Mouse (Mus musculus) liver, embryonic 18 days (tissue): ENCODE measurements around the gene Mcrip2. TPM values are rescaled to one million over a fixed set of nuclear protein-coding genes. Genes with fewer than 3 reads are reported as not detected.

ENCODE experiments used
- polyA plus RNA-seq: library from polyadenylated mRNA; depleted of rRNA; stranded (reverse); fragments of >200 nt; gene quantifications from 2 replicates; pipeline ENCODE4 v1.2.3, GENCODE M21; 2012; rRNA removed

The Mcrip2 gene
- polyA plus RNA-seq: 34.5 and 45.2 TPM in 2 replicates

DNA sequence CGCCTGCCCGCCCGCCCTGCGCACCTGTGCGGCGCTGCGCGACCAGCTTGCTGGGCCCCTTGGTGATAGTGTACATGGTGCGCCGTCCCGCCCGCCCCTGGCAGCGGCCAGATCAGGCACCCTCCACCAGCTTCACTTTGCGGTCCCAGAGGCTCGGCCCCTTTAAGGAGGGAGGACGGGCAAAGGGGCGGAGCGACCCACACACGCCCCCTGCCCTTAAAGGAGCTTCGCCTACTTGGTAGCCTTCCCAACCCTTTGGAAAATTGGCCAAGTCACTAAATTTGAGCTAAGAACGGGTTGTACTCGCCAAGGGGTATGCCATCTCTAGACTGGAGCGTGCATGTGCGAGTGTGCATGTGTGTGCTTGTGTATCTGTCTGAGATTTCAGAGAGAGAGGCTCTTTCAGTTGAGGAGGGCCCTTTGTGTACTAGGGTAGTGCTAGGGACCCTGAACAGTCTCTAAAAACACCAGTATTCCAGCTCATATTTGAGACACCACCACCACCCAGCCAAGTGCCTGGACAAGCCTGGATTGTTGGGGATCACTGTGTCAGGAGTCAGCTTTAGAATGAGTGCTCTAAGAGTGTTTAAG lies at the start of gene Mcrip2:
TSS of gene Mcrip2 (minus strand) at position 164 of the 591 bp plus-strand sequence.

DNA sequence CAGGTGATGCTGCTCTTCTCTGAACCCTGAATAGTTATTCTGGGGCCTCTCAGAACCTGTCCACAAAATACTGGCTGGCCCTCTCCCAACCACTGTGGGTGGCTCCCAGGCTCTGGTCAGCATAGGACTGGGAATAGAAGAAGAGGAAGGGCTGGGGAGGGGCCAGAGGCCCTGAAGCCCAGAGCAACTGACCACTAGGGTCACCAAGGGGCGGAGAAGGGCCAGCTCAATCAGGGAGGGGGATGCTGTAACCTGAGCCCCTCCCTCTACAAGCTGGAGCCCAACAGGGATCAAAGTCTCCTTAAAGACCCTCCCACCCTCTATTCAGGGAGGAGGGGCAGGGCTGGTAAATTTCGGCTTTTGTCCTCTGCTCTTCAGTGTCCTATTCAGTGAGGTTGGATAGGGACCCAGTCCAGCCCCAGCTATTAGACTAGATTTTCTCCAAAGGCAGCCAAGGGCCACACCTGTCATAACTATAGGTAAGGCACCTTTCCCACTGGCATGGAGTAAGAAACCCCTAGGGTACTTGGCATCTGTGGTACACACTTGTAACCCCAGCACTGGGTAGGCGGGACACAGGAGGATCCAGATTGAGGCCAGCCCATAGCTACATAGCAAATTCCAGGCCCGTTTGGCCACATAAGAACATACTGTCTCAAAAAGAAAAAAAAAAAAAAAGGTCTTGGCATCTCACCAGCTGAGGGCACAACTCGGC lies 11.8 kb upstream of the Mcrip2 start, which contains the start of gene Wfikkn1:
TSS of gene Wfikkn1 (minus strand) at position 663 of the 715 bp plus-strand sequence.

DNA sequence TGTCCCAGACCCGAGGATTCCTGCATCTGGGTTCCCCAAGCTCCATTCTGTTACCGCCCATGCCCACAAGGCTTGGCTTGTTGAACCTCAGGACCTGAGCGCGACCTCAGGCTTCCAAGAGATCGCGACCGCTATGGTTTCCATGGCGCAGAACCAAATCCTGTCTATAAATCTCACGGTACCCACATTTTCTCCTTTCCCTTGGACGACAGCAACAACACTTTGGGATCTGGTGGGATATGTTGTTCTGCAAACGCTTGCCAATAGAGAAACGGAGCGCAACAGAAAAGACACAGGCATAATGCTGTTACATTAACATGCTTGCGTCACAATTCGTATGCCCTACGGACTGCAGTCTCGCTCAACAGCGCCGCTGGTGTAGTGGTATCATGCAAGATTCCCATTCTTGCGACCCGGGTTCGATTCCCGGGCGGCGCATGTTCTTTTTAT lies 6.2 kb upstream of the Mcrip2 start, which contains the start of gene Mettl26:
TSS of gene Mettl26 (plus strand) at position 354 of the 450 bp plus-strand sequence.

DNA sequence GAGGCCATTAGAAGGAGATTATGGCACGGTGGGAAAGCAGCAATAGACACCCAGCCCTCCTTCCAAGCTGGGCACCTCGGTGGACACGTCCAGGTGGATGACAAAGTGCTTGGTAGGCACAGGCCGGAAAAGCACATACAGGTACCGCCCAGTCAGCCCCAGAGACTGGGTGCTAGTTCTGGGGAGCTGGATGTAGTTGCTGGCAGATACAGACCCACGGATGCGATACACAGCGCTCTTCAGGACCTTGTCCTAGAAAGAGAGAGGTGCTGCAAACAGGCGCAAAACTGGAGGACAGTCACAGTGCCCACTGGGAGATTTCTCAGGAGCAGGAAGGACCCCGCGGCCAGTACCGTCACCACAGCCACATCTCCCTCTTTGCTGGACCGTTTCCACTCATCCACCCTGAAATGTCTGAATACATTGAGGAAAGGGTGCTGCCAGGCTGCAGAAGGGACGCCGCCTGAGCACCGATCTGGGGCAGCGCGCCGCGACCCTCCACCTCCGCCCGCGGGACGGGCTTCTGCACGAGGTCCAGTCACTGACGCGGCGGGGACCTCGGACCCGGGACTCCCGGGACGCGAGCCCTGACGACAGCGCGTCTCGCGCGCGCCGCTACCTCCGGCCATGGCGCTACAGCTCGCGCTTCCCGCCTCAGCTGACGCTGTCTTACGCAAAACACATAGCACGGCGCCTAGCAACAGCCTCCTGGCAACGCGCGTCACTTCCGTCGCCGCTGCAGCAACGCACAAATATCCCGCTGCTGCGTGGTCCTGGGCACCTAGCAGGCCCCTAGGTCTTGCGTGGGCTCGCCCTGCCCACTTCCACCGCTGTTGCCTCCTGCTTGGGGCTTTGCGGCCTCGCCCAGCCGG lies 7.5 kb downstream of the Mcrip2 start, which contains the start of gene Wdr90:
TSS of gene Wdr90 (minus strand) at position 670 of the 872 bp plus-strand sequence.

DNA sequence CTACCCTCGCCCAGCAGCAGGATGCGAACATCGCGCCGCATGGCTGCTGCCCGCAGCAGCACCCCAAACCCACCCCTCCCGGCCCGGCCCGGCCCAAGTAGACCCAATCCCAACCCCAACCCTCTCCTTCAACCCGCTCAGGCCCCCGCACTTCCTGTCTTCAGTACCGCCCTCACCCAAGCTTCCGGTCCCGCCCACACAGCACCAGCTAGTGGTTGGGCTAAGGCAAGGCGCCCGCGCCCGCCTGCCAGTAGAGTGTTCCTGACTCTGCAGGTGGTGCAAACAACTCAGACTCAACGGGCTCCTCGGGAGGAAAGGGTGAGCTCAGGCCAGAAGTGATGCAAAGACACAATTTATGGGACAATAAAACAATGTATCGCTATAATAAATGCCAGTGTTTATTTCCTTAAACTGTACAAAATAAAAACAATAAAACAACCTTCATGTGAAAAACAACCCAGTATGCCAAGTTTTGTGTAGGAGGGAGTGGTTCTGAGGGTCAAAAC lies 24.1 kb downstream of the Mcrip2 start, which contains the start of gene Rhot2:
TSS of gene Rhot2 (minus strand) at position 456 of the 506 bp plus-strand sequence.

DNA sequence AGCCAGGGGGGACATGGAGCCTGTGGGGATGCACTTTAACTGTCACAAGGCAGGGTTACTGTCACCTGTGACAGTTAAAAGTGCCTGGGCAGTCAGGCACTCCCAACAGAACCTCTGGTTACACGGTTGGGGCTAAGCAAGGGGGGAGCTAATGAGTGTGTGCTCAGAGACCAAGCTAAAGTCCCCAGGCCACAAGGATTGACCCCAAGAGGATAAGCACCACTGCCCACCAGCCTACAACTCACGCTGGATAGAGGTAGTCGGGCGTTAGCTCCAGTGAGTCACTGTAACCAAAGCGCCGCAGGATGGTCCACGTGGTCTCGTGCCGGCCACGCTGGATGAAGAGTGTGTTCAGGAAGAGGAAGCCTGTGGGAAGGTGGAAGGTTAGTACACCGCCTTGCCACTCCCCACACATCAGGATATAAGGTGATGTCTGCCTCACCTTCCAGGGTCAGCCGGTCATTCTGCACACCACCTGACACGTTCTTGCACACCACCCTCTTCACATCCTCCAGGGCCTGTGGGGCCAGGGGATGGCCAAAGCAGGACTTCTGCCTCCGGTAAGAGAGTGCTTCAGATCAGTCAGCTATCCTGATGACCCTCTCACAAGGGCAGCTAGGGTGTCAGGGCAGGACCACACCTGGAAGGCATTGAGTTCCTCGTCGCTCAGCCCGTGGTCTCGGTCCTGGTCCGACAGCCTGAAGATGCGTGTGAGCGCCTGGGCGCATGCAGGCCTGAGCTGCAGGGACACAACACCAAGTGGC lies 27.3 kb downstream of the Mcrip2 start, which contains the start of gene Gm20683:
TSS of gene Gm20683 (minus strand) at position 647 of the 764 bp plus-strand sequence.

DNA sequence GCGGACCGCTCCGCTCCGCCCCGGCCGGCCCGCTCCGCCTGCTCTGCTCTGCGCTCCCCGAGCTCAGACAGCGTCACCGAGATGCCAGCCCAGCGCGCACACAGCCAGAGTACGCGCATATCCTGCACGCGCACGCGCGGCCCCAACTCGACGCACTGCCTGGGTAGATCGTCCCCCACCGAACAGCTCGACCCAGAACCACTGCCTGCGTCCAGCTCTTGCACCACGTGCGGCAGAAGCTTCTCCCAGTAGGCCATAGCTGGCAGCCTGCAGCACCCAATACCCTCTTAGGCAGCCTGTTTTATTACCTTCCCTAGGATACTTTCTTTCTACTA lies 31.5 kb downstream of the Mcrip2 start, which contains the start of gene Rhbdl1:
TSS of gene Rhbdl1 (minus strand) at position 220 of the 335 bp plus-strand sequence.

DNA sequence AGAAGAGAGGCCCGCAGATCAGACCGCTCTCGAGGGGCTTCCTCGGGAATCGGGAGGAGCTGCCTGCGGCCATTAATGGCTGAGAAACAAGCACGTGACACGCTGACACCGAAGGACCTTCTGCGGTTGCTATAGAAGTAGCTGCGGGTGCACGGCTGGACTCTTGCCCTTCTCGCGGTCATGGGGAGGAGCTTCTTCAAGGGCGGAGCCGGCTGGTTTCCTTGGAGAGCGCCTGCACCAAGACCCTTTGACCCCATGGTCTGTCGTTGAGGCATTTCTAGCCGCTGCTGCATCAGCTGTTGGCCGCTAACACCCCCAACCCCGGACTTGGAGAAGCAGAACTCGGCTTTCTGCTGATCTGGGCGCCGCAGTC lies 35.3 kb downstream of the Mcrip2 start, which contains the start of gene Stub1:
TSS of gene Stub1 (minus strand) at position 114 of the 373 bp plus-strand sequence.

DNA sequence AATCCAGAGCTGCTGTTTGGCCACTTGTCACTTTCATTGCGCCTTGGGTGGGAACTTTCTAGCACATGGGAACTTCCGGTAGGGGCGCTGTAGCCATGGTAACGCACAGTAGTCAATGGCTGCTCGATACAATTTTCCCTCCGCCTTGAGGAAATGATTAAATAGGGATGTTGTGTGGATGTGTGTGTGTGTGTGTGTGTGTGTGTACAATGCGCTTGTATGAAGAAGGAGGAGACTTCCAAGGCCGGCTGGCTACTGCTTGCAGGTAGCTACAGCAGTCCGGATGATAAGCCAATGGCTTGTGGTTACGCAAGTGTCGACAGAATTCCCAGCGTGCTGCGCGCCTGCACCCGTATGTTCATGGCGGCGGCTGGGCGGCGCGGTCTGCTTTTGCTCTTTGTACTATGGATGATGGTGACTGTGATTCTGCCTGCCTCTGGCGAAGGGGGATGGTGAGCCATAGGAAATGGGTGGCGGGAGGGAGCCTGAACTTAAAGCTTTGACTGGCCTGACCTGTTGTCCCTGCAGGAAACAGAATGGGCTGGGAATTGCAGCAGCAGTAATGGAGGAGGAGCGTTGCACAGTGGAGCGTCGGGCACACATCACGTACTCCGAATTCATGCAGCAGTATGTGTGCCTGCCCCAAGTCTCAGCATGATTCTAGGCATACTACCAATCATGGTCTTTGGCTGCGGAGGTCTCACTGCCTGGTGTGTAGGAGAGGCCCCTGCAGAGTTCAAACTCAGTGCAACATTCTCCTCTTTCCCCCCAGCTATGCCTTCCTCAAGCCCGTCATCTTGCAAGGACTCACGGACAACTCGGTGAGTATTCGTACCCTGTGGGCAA lies 39.6 kb downstream of the Mcrip2 start, which contains the start of gene Jmjd8:
TSS of gene Jmjd8 (plus strand) at position 156 of the 846 bp plus-strand sequence.

DNA sequence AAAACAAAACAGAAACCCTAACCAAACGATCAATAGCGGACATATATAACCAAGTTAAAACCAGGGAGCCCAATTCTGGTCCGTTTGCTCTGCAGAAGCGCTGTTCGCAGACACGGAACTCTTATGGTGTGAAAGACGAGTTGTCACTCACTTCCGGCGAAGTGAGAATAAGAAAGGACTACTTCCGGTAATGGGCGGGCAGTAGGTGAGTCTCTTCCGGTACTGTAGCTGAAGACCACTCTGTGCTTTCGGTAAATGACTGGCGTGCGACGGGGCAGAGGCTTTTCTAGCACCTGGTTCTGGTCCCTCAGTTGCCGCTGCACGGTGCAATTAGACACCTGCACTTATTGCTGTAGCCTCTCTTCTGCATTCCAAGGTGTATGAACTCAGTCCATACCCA lies 45.1 kb downstream of the Mcrip2 start, which contains the start of gene Wdr24:
TSS of gene Wdr24 (plus strand) at position 176 of the 400 bp plus-strand sequence.

Other genes starting within 250 kb of the Mcrip2 start
- 0.05 TPM in 1 of 2 replicates, not detected in the other for gene Gng13, start 151.6 kb downstream of the Mcrip2 start, polyA plus RNA-seq
- 5.2 and 6.8 TPM in 2 replicates for gene Chtf18, start 141.3 kb downstream of the Mcrip2 start, polyA plus RNA-seq
- gene Rpusd1, start 141.1 kb downstream of the Mcrip2 start, polyA plus RNA-seq: 7.9 and 8.1 TPM in 2 replicates
- not detected in 2 replicates for gene Mslnl, start 132.7 kb downstream of the Mcrip2 start, polyA plus RNA-seq
- 8.0 and 9.1 TPM in 2 replicates for gene Msln, start 114.4 kb downstream of the Mcrip2 start, polyA plus RNA-seq
- 10.9 and 12.1 TPM in 2 replicates for gene Narfl, start 95.0 kb downstream of the Mcrip2 start, polyA plus RNA-seq
- 7.7 and 9.7 TPM in 2 replicates for gene Haghl, start 83.1 kb downstream of the Mcrip2 start, polyA plus RNA-seq
- gene Ccdc78, start 82.2 kb downstream of the Mcrip2 start, polyA plus RNA-seq: 0.01 and 0.02 TPM in 2 replicates
- gene Fam173a, start 75.9 kb downstream of the Mcrip2 start, polyA plus RNA-seq: 45.0 and 49.0 TPM in 2 replicates
- not detected in 2 replicates for gene AC134908.4, start 73.1 kb downstream of the Mcrip2 start, polyA plus RNA-seq
- 13.1 and 16.2 TPM in 2 replicates for gene Metrn, start 71.6 kb downstream of the Mcrip2 start, polyA plus RNA-seq
- gene Fbxl16, start 59.7 kb downstream of the Mcrip2 start, polyA plus RNA-seq: 0.08 TPM in 2 replicates
- 14.1 and 15.5 TPM in 2 replicates for gene Wdr24, start 45.1 kb downstream of the Mcrip2 start, polyA plus RNA-seq
- gene Jmjd8, start 39.9 kb downstream of the Mcrip2 start, polyA plus RNA-seq: 22.4 and 24.2 TPM in 2 replicates
- gene Stub1, start 35.4 kb downstream of the Mcrip2 start, polyA plus RNA-seq: 82.1 and 92.4 TPM in 2 replicates
- gene Rhbdl1, start 31.5 kb downstream of the Mcrip2 start, polyA plus RNA-seq: 1.3 and 2.0 TPM in 2 replicates
- 2.9 and 3.8 TPM in 2 replicates for gene Gm20683, start 27.0 kb downstream of the Mcrip2 start, polyA plus RNA-seq
- gene Rhot2, start 23.9 kb downstream of the Mcrip2 start, polyA plus RNA-seq: 28.3 and 35.9 TPM in 2 replicates
- 8.8 and 9.9 TPM in 2 replicates for gene Wdr90, start 7.3 kb downstream of the Mcrip2 start, polyA plus RNA-seq
- 61.8 and 63.8 TPM in 2 replicates for gene Mettl26, start 6.3 kb upstream of the Mcrip2 start, polyA plus RNA-seq
- gene Wfikkn1, start 12.1 kb upstream of the Mcrip2 start, polyA plus RNA-seq: 0.13 and 0.16 TPM in 2 replicates
- 8.7 and 11.1 TPM in 2 replicates for gene Rab40c, start 51.0 kb upstream of the Mcrip2 start, polyA plus RNA-seq
- gene Pigq, start 76.2 kb upstream of the Mcrip2 start, polyA plus RNA-seq: 123 and 127 TPM in 2 replicates
- gene Nhlrc4, start 76.2 kb upstream of the Mcrip2 start, polyA plus RNA-seq: 2.6 and 3.4 TPM in 2 replicates
- 0.03 and 0.04 TPM in 2 replicates for gene A930017K11Rik, start 83.8 kb upstream of the Mcrip2 start, polyA plus RNA-seq
- gene Capn15, start 117.0 kb upstream of the Mcrip2 start, polyA plus RNA-seq: 5.2 and 6.5 TPM in 2 replicates
- 4.6 and 4.8 TPM in 2 replicates for gene Rab11fip3, start 200.8 kb upstream of the Mcrip2 start, polyA plus RNA-seq
- gene Decr2, start 221.6 kb upstream of the Mcrip2 start, polyA plus RNA-seq: 55.4 and 64.8 TPM in 2 replicates
- gene Nme4, start 226.8 kb upstream of the Mcrip2 start, polyA plus RNA-seq: 22.5 and 23.4 TPM in 2 replicates
- 5.3 and 5.6 TPM in 2 replicates for gene Tmem8, start 244.5 kb upstream of the Mcrip2 start, polyA plus RNA-seq